29 mouse cellular contexts compared by ENCODE assay signal in genomic region chr3:126638259-126638658, GRCm38 (mm10). TPM values are rescaled to one million over a fixed set of nuclear protein-coding genes. Genes with fewer than 3 reads are reported as not detected.
DNase-seq lines count a peak whose midpoint lies in the region; ATAC-seq and TF ChIP-seq lines count a peak whose summit lies in the region.
"Had no signal": no experiment of that assay in that cellular context is flagged by ENCODE, and none has a peak within 500 bp of the region (broad histone marks: within the 10 kb centered on the region; RNA-seq: fewer than 3 reads in every experiment).

No protein-coding gene starts in this region.

- no peak for ATAC-seq in heart, embryonic 15.5 days (replicated peaks; ENCODE audit: insufficient number of reproducible peaks, insufficient read depth, low FRiP score, low read depth)
- no peak for ATAC-seq in lung, embryonic 16.5 days (ENCODE audit: low read depth)

- no peak for TF ChIP-seq POLR2A in lung, adult 2 months (IDR thresholded peaks at IDR 0.05; ENCODE audit: borderline replicate concordance, extremely low read depth, low read depth, low read length)

- no peaks in the 10 kb centered on the region for H3K27me3 ChIP-seq in heart, embryonic 10.5 days (ENCODE audit: insufficient read depth, poor library complexity, severe bottlenecking)
- H3K27me3 ChIP-seq in heart, embryonic 15.5 days: no peaks in the 10 kb centered on the region
- no peaks in the 10 kb centered on the region for H3K27me3 ChIP-seq in lung, embryonic 16.5 days (ENCODE audit: control insufficient read depth, insufficient read depth, low read depth, low read length)
- H3K27me3 ChIP-seq: forebrain, embryonic 12.5 days; hindbrain, embryonic 12.5 days; limb, embryonic 15.5 days; liver, embryonic 13.5 days; midbrain, embryonic 13.5 days; neural tube, embryonic 13.5 days; stomach, embryonic 15.5 days had no signal

- peak overlapping the region; percentile 82 for H3K27ac ChIP-seq in heart, embryonic 10.5 days
- peak overlapping the region; percentile 91 for H3K27ac ChIP-seq in heart, embryonic 15.5 days
- H3K27ac ChIP-seq in lung, embryonic 16.5 days (ENCODE audit: low read length): peak overlapping the region; percentile 45
- H3K27ac ChIP-seq: forebrain, embryonic 12.5 days; hindbrain, embryonic 12.5 days; limb, embryonic 10.5 days; limb, embryonic 15.5 days; liver, embryonic 13.5 days; macrophage; midbrain, embryonic 13.5 days; neural tube, embryonic 13.5 days; stomach, embryonic 15.5 days had no signal

- no peak overlapping the region for H3K4me3 ChIP-seq in heart, embryonic 10.5 days
- no peak overlapping the region for H3K4me3 ChIP-seq in heart, embryonic 15.5 days
- no peak overlapping the region for H3K4me3 ChIP-seq in lung, embryonic 16.5 days (ENCODE audit: low read length)
- no peak overlapping the region for H3K4me3 ChIP-seq in lung, adult 2 months (replicated peaks; ENCODE audit: extremely low read depth, low read depth, low read length)
- H3K4me3 ChIP-seq: erythroblast, embryonic 14.5 days; forebrain, embryonic 12.5 days; heart, adult 2 months; hindbrain, embryonic 12.5 days; limb, embryonic 10.5 days; limb, embryonic 15.5 days; liver, embryonic 13.5 days; midbrain, embryonic 13.5 days; neural tube, embryonic 13.5 days; stomach, embryonic 15.5 days had no signal

- WGBS in heart, embryonic 10.5 days: 35% methylated on average over 1 of the region's 1 CpGs
- 21% methylated on average over 1 of the region's 1 CpGs for WGBS in heart, embryonic 15.5 days
- 41% methylated on average over 1 of the region's 1 CpGs for WGBS in lung, embryonic 16.5 days
- WGBS in lung, adult 2 months: 36% methylated on average over 1 of the region's 1 CpGs

- H3K36me3 ChIP-seq in heart, embryonic 10.5 days: no peaks in the 10 kb centered on the region
- H3K36me3 ChIP-seq in heart, embryonic 15.5 days: no peaks in the 10 kb centered on the region
- no peaks in the 10 kb centered on the region for H3K36me3 ChIP-seq in lung, embryonic 16.5 days (ENCODE audit: control insufficient read depth, insufficient read depth, low read length)
- H3K36me3 ChIP-seq: forebrain, embryonic 12.5 days; G1E; hindbrain, embryonic 12.5 days; limb, embryonic 10.5 days; limb, embryonic 15.5 days; liver, embryonic 13.5 days; midbrain, embryonic 13.5 days; neural tube, embryonic 13.5 days; stomach, embryonic 15.5 days had no signal

- DNase-seq in heart, embryonic 10.5 days (ENCODE audit: low spot score): no peak
- DNase-seq in heart, adult 9 months (ENCODE audit: low spot score in 2 of 2): no peak
- DNase-seq in heart, adult 18-20 months: no peak
- DNase-seq in lung, adult 2 months: no peak
- no peak for DNase-seq in left cerebral cortex, adult 8-10 months (ENCODE audit: low spot score in 2 of 2)
- no peak for DNase-seq in kidney, adult 18-20 months
- DNase-seq: adrenal gland, adult 8-10 months; cerebellum, adult 2 months; cerebellum, postnatal 14 days; gastrocnemius, postnatal 10 days; heart, adult 2 months; kidney, adult 2 months; kidney, postnatal 36 days; liver, embryonic 13.5 days; right cerebral cortex, postnatal 14 days; thymus, postnatal 14 days had no signal

- peak overlapping the region; percentile 48; the same call in 1 of the 2 replicates for H3K4me2 ChIP-seq in heart, embryonic 15.5 days
- no peak overlapping the region for H3K4me2 ChIP-seq in lung, embryonic 16.5 days (ENCODE audit: low read depth, low read length)
- H3K4me2 ChIP-seq: forebrain, embryonic 12.5 days; hindbrain, embryonic 12.5 days; limb, embryonic 15.5 days; liver, embryonic 13.5 days; midbrain, embryonic 13.5 days; neural tube, embryonic 13.5 days; stomach, embryonic 15.5 days had no signal

- no peaks in the 10 kb centered on the region for H3K9me3 ChIP-seq in heart, embryonic 10.5 days
- no peaks in the 10 kb centered on the region for H3K9me3 ChIP-seq in heart, embryonic 15.5 days (replicated peaks)
- no peaks in the 10 kb centered on the region for H3K9me3 ChIP-seq in lung, embryonic 16.5 days (ENCODE audit: control insufficient read depth, low read length)
- H3K9me3 ChIP-seq: forebrain, embryonic 12.5 days; hindbrain, embryonic 12.5 days; limb, embryonic 10.5 days; limb, embryonic 15.5 days; liver, embryonic 13.5 days; midbrain, embryonic 13.5 days; neural tube, embryonic 13.5 days; stomach, embryonic 15.5 days had no signal

- H3K4me1 ChIP-seq in heart, embryonic 10.5 days: peaks cover 47% of the 10 kb centered on the region
- H3K4me1 ChIP-seq in heart, embryonic 15.5 days (replicated peaks): peaks cover 40% of the 10 kb centered on the region
- H3K4me1 ChIP-seq in lung, embryonic 16.5 days (replicated peaks; ENCODE audit: control insufficient read depth, insufficient read depth, low read length): peaks cover 36% of the 10 kb centered on the region
- H3K4me1 ChIP-seq in lung, adult 2 months (ENCODE audit: control insufficient read depth, insufficient read depth, low read length): peaks cover 20% of the 10 kb centered on the region
- H3K4me1 ChIP-seq: limb, embryonic 15.5 days; liver, embryonic 13.5 days had no signal

- no peak for TF ChIP-seq CTCF in lung, adult 2 months (IDR thresholded peaks at IDR 0.05; ENCODE audit: insufficient read depth, low read length)

- H3K9ac ChIP-seq in heart, embryonic 15.5 days: no peak overlapping the region
- no peak overlapping the region for H3K9ac ChIP-seq in lung, embryonic 16.5 days (ENCODE audit: low read length)
- H3K9ac ChIP-seq: forebrain, embryonic 12.5 days; forebrain, postnatal 0 days; hindbrain, embryonic 12.5 days; limb, embryonic 15.5 days; liver, embryonic 13.5 days; midbrain, embryonic 13.5 days; neural tube, embryonic 13.5 days; stomach, embryonic 15.5 days had no signal

RNA-seq across cellular contexts. Expression of gene Camk2d, which starts 42.2 kb away (rescaled TPM):
- polyA plus RNA-seq in heart, embryonic 10.5 days (2016; fragmentation: Nextera tagmentation; extraction: Ambion mirVana): 58.0 and 93.6 TPM in 2 replicates
- 99.3 and 108 TPM in 2 replicates for polyA plus RNA-seq in heart, embryonic 15.5 days (2015; fragmentation: Nextera tagmentation; extraction: Ambion mirVana)
- total RNA-seq in heart, adult 18-20 months (2021): 100 to 1,000 TPM; 132 to 135 TPM
- polyA plus RNA-seq in lung, embryonic 16.5 days (2015; fragmentation: Nextera tagmentation; extraction: Ambion mirVana): 34.3 and 35.0 TPM in 2 replicates
- polyA plus RNA-seq in lung, adult 2 months (2012; rRNA removed): 56.8 and 61.4 TPM in 2 replicates
- 100 to 1,000 TPM; 126 to 159 (median 137) TPM for total RNA-seq in left cerebral cortex, adult 8-10 months (2022)
- polyA plus RNA-seq: erythroblast, embryonic 14.5 days; G1E had no signal
